Mouse (Mus musculus) MEL-GATA-1-ER (cell line): ENCODE data around the gene Plpp6.
"Not testable (repeated sequence)": the region's sequence is repeated elsewhere in the genome, so short reads cannot be mapped to it uniquely, and the experiment has no call there.

Source experiments
- DNase-seq: peaks from one replicate; pipeline ENCODE4 v3.0.0-alpha.2; 2012; ENCODE audit warnings: low read depth; ENCODE audit errors: extremely low read depth

The Plpp6 gene

DNA sequence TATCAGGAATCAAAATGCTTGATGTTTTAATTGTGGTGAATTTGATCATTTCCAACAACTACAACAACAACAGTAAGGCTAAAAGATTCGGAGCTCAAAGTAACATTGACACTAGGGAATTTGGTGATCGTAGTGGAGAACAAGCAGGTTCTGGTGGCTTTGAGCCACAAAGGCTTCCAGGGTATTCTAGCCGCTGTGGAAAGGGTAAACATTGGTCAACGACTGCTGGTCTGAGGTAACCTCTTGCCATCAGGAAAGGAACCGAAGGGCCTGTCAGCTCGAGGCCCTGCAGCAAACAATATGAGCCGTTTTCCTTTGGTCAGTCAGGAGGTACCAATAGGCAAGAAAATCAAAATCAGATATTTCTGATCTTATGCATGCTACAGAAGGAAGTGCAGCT lies 18.9 kb downstream of the Plpp6 start:
- no peak for DNase-seq

DNA sequence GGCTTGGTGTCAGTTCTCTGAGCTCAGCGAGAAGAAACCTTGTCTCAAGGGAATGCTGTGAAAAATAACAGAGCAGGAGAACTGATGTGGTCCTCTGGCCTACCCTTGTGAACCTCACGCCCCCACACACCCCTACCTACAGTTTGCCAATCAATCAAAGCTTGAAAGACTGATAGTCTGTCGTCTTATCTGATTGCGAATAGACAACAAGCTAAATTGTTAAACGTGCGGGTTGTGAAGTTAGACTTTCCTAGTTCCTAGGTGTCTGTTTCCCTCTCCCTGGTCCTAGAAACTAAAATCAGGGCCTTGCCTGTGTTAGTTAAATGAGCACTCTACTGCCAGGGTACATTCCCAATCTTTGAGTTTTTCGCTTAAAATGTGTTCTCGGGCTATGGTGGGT lies 25.8 kb downstream of the Plpp6 start:
- DNase-seq = no peak

- peak; percentile 83 for DNase-seq
These were observed 26.4 kb downstream of the Plpp6 start, which contains the start of gene Cdc37l1 for GRCm38 (mm10) chr19:28990194-28990589. Gene Cdc37l1 (plus strand): TSS chr19:28990352.

GRCm38 (mm10) chr19:28990590-28991221 lies 27.0 kb downstream of the Plpp6 start:
- peak; percentile 46 for DNase-seq

DNA sequence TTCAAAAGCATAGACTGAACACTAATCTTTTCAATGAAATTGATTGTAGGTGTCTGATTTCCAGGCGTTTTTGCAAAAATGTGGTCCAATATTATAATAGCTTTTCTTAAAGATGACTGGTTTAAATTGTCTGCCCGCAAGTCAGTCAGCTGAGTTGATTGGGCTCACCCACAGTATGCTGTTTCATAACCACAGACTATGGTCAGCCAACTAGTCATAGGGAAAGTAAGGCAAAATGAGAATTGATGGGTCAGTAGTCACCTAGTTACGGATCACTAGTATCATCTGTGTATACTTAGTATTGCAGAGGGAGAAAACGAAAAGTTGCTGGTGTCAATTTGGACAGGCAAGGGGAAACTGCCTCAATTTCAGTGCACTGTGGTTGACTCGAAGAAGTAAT lies 27.6 kb downstream of the Plpp6 start:
- DNase-seq = no peak

- DNase-seq = no peak
These were observed 31.1 kb downstream of the Plpp6 start for GRCm38 (mm10) chr19:28994870-28995269.

DNA sequence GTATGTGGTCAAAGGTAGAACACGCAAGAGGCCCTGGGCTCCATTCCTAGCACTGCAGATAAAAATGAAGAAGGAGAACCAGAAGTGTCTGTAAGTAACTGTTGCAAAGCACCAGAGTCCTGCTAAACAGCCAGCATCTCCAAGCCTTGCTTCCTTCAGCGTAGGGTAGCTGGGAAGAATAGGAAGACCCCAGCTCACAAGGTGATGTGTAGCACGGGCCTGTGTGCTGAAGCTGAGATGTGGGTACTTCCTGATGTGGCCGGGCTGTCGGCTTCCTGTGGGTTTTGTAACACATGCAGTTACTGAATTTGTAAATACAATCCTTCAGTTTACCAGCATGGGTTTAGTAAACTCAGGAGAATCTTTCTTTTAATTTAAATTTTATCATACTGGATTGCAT lies 31.6 kb downstream of the Plpp6 start:
- no peak for DNase-seq

DNA sequence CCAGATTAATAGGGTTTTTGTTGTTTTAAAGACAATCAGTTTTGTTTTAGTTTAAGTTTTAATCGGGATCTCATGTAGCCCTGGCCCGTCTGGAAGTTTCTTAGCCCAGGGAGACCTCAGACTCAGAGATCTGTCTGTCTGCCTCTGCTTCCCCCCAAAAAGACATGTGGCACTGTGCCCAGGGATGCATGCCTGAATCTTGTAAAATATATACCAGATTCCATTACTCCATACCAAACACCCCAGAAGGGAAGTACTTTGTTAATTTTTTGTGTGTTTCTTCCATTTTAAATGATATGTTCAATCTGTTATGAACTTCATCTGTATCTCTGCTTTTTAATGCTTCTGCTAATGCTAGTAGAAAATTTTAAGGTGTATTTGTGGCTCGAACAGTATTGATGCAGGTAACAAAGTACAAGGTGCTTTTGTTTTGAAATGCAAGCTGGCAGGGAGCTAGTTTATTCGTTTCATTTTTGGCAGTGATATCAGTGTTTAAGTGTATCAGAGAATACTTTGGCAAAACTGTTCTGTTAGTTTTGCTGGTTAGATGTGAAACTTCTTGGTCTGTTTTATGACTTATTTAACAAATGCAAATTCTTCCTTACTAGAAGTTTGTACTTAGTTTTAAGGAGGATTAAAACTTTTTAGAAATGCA lies 34.4 kb downstream of the Plpp6 start:
- DNase-seq = no peak

DNA sequence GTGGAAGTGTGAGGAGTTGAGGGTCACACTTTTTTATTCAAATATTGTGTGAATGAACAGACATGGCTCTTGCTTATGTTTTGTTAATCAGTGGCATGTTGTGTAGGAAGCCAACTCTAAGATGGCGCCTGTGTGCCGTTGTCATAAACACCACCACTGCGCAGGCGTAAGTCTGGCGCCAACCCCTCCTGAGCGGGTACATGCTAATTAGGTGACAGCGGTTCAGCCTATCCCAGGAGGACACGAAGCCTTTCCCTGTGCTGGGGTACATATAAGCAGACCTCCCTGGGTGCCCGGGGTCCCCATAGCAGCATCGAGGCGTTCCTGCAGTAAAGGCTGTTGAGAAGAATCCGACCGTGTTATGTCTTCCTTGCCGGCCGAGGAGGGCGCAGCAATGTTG lies 36.6 kb downstream of the Plpp6 start:
- DNase-seq = not testable (repeated sequence)

- no peak for DNase-seq
These were observed 44.4 kb downstream of the Plpp6 start for GRCm38 (mm10) chr19:29008069-29008706.

GRCm38 (mm10) chr19:29009046-29009445 lies 45.3 kb downstream of the Plpp6 start:
- no peak for DNase-seq

DNA sequence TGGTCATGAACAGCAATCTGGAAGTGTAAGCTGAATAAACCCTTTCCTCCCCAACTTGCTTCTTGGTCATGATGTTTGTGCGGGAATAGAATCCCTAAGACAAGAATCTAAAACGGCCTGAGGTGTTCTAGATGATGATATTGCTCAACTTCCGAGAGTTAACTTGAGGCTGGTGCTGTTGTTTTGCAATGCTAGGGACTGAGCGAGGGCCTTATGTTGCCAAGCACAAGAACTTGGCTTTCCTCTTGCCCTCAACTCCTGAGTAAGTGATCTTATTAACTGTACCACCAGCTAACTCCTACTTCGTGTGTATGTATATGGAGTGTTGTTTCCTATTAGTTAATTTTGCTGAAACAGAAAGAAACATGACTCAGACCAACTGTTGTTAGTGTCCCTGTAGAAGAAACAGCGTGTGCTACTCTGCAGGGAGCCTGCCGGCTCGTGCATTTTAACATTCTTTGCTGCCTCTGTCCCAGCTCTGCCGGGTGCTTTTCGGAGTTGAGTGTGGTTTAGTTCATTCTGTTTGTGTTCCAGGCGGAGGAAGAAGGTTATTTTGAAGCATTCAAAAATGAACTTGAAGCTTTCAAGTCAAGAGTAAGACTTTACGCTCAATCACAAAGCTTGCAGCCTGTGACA lies 47.7 kb downstream of the Plpp6 start:
- DNase-seq = no peak

- no peak for DNase-seq
These were observed 50.8 kb downstream of the Plpp6 start for GRCm38 (mm10) chr19:29014466-29015055.

- peak; percentile 43 for DNase-seq
These were observed 51.9 kb downstream of the Plpp6 start for GRCm38 (mm10) chr19:29015410-29016203.

- no peak for DNase-seq
These were observed 52.5 kb downstream of the Plpp6 start for GRCm38 (mm10) chr19:29016204-29016765.
